Mouse (Mus musculus) midbrain, postnatal 0 days (tissue): ENCODE measurements around the gene Spats2. TPM values are rescaled to one million over a fixed set of nuclear protein-coding genes. Genes with fewer than 3 reads are reported as not detected.
A peak's percentile ranks its signal among the peaks of the same experiment; 100 is the strongest.
"Not testable (repeated sequence)": the region's sequence is repeated elsewhere in the genome, so short reads cannot be mapped to it uniquely, and the experiment has no call there.

ENCODE experiments used
- ATAC-seq: fragments of 200-750 bp; cut with Nextera tagmentation; 2 replicates; pipeline ENCODE4 v1.8.0; 2017; ENCODE audit warnings: moderate number of reproducible peaks, mild to moderate bottlenecking, moderate TSS enrichment, moderate library complexity; ENCODE audit not compliant: low FRiP score
- DNase-seq: peaks from one replicate; pipeline ENCODE4 v3.0.0-alpha.2; 2015; ENCODE audit warnings: low spot score
- H3K27ac ChIP-seq: fragments of 300-500 bp; sonication (generic); 2 replicates; pipeline ENCODE4 v1.5.1; 2014; ENCODE audit warnings: low read depth, mild to moderate bottlenecking, low read length, mixed read lengths
- H3K27me3 ChIP-seq: fragments of 300-500 bp; sonication (generic); 2 replicates; pipeline ENCODE4 v1.6.1; 2014; ENCODE audit warnings: low read length, control low read depth, mixed read lengths; ENCODE audit not compliant: insufficient read depth
- H3K36me3 ChIP-seq: fragments of 300-500 bp; sonication (generic); 2 replicates; pipeline ENCODE4 v1.6.1; 2014; ENCODE audit warnings: low read length, control low read depth, mixed read lengths; ENCODE audit not compliant: insufficient read depth
- H3K4me1 ChIP-seq: fragments of 300-500 bp; sonication (generic); 2 replicates; pipeline ENCODE4 v1.6.1; 2014; ENCODE audit warnings: mild to moderate bottlenecking, control low read depth, antibody characterized with exemption, low read length, mixed read lengths; ENCODE audit not compliant: insufficient read depth
- H3K4me2 ChIP-seq: fragments of 300-500 bp; sonication (generic); 2 replicates; pipeline ENCODE4 v1.6.1; 2014; ENCODE audit warnings: low read depth, mild to moderate bottlenecking, low read length, mixed read lengths; ENCODE audit not compliant: poor library complexity, severe bottlenecking
- H3K4me3 ChIP-seq: fragments of 300-500 bp; sonication (generic); 2 replicates; pipeline ENCODE4 v1.5.1; 2014; ENCODE audit warnings: low read depth, mild to moderate bottlenecking, low read length, moderate library complexity
- H3K9ac ChIP-seq: fragments of 300-500 bp; sonication (generic); replicated peaks from 2 replicates; pipeline ENCODE4 v1.6.1; 2014; ENCODE audit warnings: mild to moderate bottlenecking, low read length, moderate library complexity, mixed read lengths; ENCODE audit not compliant: poor library complexity, severe bottlenecking
- H3K9me3 ChIP-seq: fragments of 300-500 bp; sonication (generic); 2 replicates; pipeline ENCODE4 v1.6.1; 2016; ENCODE audit warnings: low read length, control low read depth
- CTCF ChIP-seq: IDR thresholded peaks from 2 replicates; pipeline ENCODE4 v1.5.1; 2016; ENCODE audit warnings: antibody characterized with exemption, mild to moderate bottlenecking
- WGBS: fragments of 180-500 bp; shearing (Covaris S2); extraction: QIAGEN DNeasy Blood & Tissue Kit; methylation state at CpG from one replicate; pipeline ENCODE4 v1.1.7; 2014; 5-methylcytosine and 5-hydroxymethylcytosine counted together
- polyA plus RNA-seq: library from polyadenylated mRNA; unstranded; fragments of >200 nt; fragmentation: Nextera tagmentation; extraction: Ambion mirVana; gene quantifications from 2 replicates; pipeline ENCODE4 v1.2.1, GENCODE M21; 2015
- total RNA-seq: library from RNA; depleted of rRNA; stranded (reverse); fragments of >200 nt; gene quantifications from 2 replicates; pipeline ENCODE4 v1.2.3, GENCODE M21; 2014

The Spats2 gene
- total and polyA plus RNA-seq, 2 experiments from 2014 or later, result 19.5 to 31.8 TPM

GRCm38 (mm10) chr15:99251626-99252380, 126.1 kb downstream of the Spats2 start, which contains the start of gene Mcrs1:
Mcrs1 (minus strand) TSS chr15:99251961.
- Histone ChIP-seq H3K9me3 (no peaks in the 10 kb centered on the region), H3K4me2 (peak within 1 kb of the TSS; percentile 77), H3K4me1 (0 out of 2 replicates have a peak, but pooled peaks cover 3% of the 10 kb centered on the region), H3K36me3 (peaks cover 14% of the 10 kb centered on the region), H3K9ac (peak within 1 kb of the TSS; percentile 58), H3K27me3 (no peaks in the 10 kb centered on the region), H3K4me3 (peak within 1 kb of the TSS; percentile 41), H3K27ac (peak within 1 kb of the TSS; percentile 84)
- peak; percentile 100 for DNase-seq
- ATAC-seq, result peak; percentile 94
- WGBS, result under 1% methylated on average over 52 of the region's 52 CpGs
- TF ChIP-seq CTCF, result no peak; the same call in 1 of the 2 replicates

DNA sequence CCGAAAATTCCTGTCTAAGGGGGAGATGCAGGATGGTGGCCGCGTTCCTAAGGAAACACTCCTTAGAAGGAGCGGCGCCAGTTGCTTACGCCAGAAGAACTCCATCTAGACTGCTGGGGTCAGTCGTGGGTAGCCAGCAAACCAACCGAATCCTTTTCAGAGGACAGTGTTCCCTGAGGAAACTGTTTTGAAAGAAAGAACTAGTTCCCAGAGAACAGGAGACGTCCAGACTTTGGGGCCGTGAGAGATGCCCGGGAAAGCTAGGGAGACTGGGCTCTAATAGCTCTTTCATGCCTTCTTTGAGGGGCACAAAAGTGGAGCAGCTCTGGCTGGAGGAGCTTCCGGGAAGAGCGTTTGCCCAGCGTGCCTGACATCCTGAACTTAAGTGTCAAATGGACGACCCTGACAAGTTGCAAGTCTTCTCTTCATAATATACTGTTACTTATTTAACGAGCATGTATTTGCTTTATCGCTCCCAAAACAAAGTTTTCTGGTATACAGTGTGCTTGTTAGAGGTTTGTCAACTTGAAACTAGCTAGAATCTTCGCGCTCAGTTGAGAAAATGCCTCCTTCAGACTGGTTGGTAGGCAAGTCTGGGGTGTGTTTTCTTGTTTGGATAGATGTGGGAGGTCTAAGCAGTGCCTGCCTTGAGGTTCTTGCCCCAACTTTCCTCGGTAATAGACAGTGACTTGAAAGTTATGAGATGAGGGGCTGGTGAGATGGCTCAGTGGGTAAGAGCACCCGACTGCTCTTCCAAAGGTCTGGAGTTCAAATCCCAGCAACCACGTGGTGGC, 126.9 kb downstream of the Spats2 start:
- Histone ChIP-seq H3K9ac (peak overlapping the region; percentile 58), H3K27ac (peak overlapping the region; percentile 84), H3K27me3 (no peaks in the 10 kb centered on the region), H3K4me2 (peak overlapping the region; percentile 77), H3K36me3 (peaks cover 8% of the 10 kb centered on the region), H3K4me3 (peak overlapping the region; percentile 41), H3K4me1 (0 out of 2 replicates have a peak, but pooled peaks cover 3% of the 10 kb centered on the region), H3K9me3 (no peaks in the 10 kb centered on the region)
- 4% methylated on average over 22 of the region's 22 CpGs for WGBS
- DNase-seq (peak; percentile 81), ATAC-seq (peak; percentile 50)
- TF ChIP-seq CTCF, result peak; percentile 39

- H3K27ac ChIP-seq, result peak overlapping the region; percentile 84; the same call in 1 of the 2 replicates
- ATAC-seq, result not testable (repeated sequence)
- WGBS, result 45% methylated on average over 2 of the region's 2 CpGs
These were observed 127.4 kb downstream of the Spats2 start for GRCm38 (mm10) chr15:99253175-99253479.

DNA sequence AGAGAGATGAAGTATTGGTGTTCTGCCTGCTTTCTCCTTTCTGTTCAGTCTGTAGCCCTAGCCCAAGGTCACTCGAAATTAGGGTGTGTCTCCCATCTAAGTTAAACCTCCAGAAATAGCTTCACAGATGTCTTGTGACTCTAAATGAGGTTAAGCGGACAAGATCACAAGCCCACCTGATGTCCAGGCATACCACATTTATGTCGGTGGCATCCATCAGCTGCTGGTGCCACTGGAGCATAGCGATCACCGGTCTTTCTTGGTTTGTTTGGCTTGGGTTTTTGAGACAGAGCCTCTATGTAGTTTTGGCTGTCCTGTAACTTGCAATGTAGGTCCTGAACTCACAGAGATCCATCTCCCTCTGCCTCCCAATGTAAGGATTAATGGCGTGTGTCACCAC, 128.1 kb downstream of the Spats2 start:
- ATAC-seq (no peak), DNase-seq (no peak)
- 95% methylated on average over 6 of the region's 6 CpGs for WGBS
- Histone ChIP-seq H3K36me3 (no peaks in the 10 kb centered on the region; the same call in 1 of the 2 replicates), H3K9me3 (no peaks in the 10 kb centered on the region), H3K4me1 (0 out of 2 replicates have a peak, but pooled peaks cover 3% of the 10 kb centered on the region), H3K9ac (no peak overlapping the region), H3K27ac (no peak overlapping the region), H3K4me3 (no peak overlapping the region), H3K27me3 (no peaks in the 10 kb centered on the region), H3K4me2 (no peak overlapping the region)
- no peak for TF ChIP-seq CTCF

More at GRCm38 (mm10) chr15:99253175-99253479, 127.4 kb downstream of the Spats2 start:
- H3K9me3 ChIP-seq, H3K9ac ChIP-seq, H3K27me3 ChIP-seq, DNase-seq, H3K36me3 ChIP-seq, H3K4me1 ChIP-seq: not testable (repeated sequence)
- Histone ChIP-seq H3K4me3 (peak overlapping the region; percentile 41; the same call in 1 of the 2 replicates), H3K4me2 (peak overlapping the region; percentile 77)

- no peak overlapping the region for H3K27ac ChIP-seq
- ATAC-seq (no peak), DNase-seq (no peak)
- no peaks in the 10 kb centered on the region for H3K36me3 ChIP-seq
- no peak overlapping the region for H3K9ac ChIP-seq
- H3K9me3 ChIP-seq, result no peaks in the 10 kb centered on the region
- 87% methylated on average over 2 of the region's 2 CpGs for WGBS
- H3K4me2 ChIP-seq, result no peak overlapping the region
- no peak overlapping the region for H3K4me3 ChIP-seq
- H3K27me3 ChIP-seq, result no peaks in the 10 kb centered on the region
- H3K4me1 ChIP-seq, result 0 out of 2 replicates have a peak, but pooled peaks cover 3% of the 10 kb centered on the region
- no peak for TF ChIP-seq CTCF
These were observed 128.8 kb downstream of the Spats2 start for GRCm38 (mm10) chr15:99254477-99255005.
